Mouse (Mus musculus): Measurements from ENCODE around the gene Olfr1404. TPM values are rescaled to one million over a fixed set of nuclear protein-coding genes. Genes with fewer than 3 reads are reported as not detected.

The Olfr1404 gene
- not detected for polyA plus RNA-seq (2017; shearing (Covaris generic))

GRCm38 (mm10) chr1:173212092-173212491 is at the start of gene Olfr1404:
Gene Olfr1404, plus strand, starts transcription at chr1:173212392.

DNA sequence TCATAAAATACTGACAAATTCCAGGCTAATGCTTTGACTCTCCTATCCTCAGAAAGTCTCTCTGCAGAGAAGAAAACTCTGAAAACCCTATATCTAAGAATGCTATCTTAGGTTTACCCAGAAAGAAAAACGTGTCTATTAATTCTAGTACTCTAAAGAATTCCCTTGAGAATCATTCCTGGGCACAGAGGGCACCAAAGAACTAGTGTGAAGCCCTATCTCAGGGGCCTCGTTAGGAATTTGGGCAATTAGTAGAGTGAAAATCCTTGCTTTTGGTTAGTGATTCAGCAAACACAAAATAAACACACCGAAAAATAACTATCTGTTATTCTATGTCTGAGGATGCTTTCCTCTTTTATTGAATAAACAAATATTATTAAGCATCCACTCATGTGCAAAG is 21.7 kb upstream of the Olfr1404 start, which contains the start of gene Olfr1406:
TSS of gene Olfr1406 (minus strand) at position 101 of the 400 bp plus-strand sequence.

DNA sequence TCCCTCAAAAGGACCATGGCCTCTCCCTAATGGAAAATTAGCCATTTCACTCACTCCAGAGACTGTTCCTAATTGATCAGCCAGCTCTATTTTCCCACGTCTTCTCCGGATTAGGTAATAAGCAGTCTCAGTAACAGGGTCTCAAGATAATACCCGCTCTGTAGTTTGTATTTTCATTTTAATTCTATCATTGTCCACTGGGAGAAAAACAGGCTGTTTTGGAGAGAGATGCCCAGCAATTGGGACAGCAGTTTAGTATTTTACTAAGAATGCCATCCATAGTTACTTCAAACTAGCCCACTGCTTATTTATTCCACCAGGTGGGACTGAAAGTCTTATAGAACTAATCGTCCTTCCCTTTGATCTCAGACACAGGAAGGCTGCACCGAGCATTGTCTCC is 14.7 kb upstream of the Olfr1404 start, which contains the start of gene Olfr218:
TSS of gene Olfr218 (plus strand) at position 301 of the 400 bp plus-strand sequence.

DNA sequence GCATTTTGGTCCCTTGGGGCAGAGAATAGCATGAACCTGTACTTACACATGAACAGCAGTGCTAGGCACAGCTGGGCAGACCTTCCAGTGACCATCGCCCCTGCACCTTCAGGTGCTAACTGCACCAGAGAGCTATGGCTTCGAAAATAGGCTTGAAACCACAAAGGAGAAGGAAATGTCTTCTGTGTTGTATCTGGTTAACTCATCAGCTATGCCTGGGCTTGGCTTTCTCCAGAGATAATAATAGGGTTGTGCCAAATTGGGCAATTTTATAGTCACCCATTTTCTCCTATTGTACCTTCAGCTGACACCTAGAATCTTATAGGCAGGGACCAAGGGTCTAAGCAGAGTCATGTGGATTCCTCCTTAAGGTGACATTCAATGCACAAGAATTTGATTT is 14.9 kb downstream of the Olfr1404 start, which contains the start of gene Fcer1a:
TSS of gene Fcer1a (minus strand) at position 134 of the 400 bp plus-strand sequence.

GRCm38 (mm10) chr1:173265701-173266100 is 53.5 kb downstream of the Olfr1404 start, which contains the start of gene Olfr418:
Gene Olfr418, plus strand, starts transcription at chr1:173266001.

Other genes starting within 250 kb of the Olfr1404 start
- gene Olfr1408, start 75.0 kb upstream of the Olfr1404 start, polyA plus RNA-seq (2017; shearing (Covaris generic)), result not detected
- gene Olfr1406, start 21.8 kb upstream of the Olfr1404 start, polyA plus RNA-seq (2017; shearing (Covaris generic)), result not detected
- gene Olfr218, start 14.6 kb upstream of the Olfr1404 start, polyA plus RNA-seq (2017; shearing (Covaris generic)), result not detected
- not detected for gene Fcer1a, start 14.8 kb downstream of the Olfr1404 start, polyA plus RNA-seq (2017; shearing (Covaris generic))
- not detected for gene Olfr418, start 53.6 kb downstream of the Olfr1404 start, polyA plus RNA-seq (2017; shearing (Covaris generic))
- not detected for gene Mptx2, start 65.4 kb downstream of the Olfr1404 start, polyA plus RNA-seq (2017; shearing (Covaris generic))
- gene Ackr1, start 121.4 kb downstream of the Olfr1404 start, polyA plus RNA-seq (2017; shearing (Covaris generic)), result not detected
- gene Aim2, start 138.5 kb downstream of the Olfr1404 start, polyA plus RNA-seq (2017; shearing (Covaris generic)), result 39.1 TPM
- not detected for gene Cadm3, start 155.3 kb downstream of the Olfr1404 start, polyA plus RNA-seq (2017; shearing (Covaris generic))